Comparison of ENCODE assay signal across 7 mouse cellular contexts in the genomic region with DNA sequence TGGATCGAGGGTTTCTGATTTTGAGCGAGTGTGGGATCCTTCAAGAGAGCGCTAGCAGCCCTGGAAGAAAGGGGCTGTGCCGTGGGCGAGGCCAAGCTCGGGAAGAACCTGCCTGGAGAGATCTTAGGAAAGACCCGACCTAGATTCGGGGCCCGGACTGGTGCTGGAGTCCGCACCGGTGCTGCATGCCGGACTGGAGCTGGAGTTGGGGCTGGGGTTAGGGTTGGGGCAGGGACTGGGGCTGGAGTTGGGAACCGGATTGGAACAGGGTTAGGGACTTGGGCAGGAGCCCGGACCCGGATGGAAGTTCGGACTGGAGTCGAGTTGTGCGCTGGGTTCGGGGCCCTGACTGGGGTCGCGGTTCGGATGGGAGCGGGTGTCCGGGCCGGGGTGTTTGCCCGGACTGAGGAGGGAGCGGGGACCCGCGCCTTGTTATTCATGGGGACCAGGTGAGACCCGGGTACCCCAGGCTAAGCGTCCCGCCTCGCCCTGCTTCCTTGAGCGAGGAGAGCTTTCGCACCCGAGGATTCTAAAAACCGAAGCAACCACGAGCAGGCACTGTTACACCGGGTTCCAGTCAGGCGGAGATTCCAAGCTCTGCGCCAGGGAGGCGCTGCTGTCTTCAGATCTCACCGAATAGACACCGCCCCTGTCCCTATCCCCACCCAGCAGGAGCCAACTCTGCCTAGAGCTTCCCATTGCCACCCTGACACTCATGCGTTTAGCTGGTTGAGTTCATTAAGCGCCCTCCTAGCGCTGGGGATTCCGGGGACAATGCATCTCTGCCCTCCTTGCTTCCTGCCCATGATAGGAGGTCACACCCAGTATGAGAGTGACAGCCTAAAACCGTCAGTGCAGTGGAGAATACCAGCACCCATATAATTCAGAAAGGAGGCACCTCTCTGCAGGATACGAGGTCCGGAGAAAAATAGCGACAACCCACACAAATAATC. TPM values are rescaled to one million over a fixed set of nuclear protein-coding genes. Genes with fewer than 3 reads are reported as not detected.
DNase-seq lines count a peak whose midpoint lies in the region; ATAC-seq lines count a peak whose summit lies in the region.

A gene (minus strand): TSS at position 549 of the 953 bp plus-strand sequence.

- H3K36me3 ChIP-seq in forebrain, embryonic 11.5 days (ENCODE audit: control insufficient read depth, insufficient read depth, low read length) = no peaks in the 10 kb centered on the region
- H3K36me3 ChIP-seq in limb, embryonic 12.5 days = no peaks in the 10 kb centered on the region

- WGBS in forebrain, embryonic 11.5 days = 1% methylated on average over 52 of the region's 52 CpGs
- 2% methylated on average over 52 of the region's 52 CpGs for WGBS in limb, embryonic 12.5 days

- H3K4me2 ChIP-seq in forebrain, embryonic 11.5 days (ENCODE audit: low read depth, low read length, severe bottlenecking) = peak within 1 kb of the TSS; percentile 45
- peak within 1 kb of the TSS; percentile 53 for H3K4me2 ChIP-seq in limb, embryonic 12.5 days

- H3K27me3 ChIP-seq in forebrain, embryonic 11.5 days (ENCODE audit: control insufficient read depth, insufficient read depth, low read length) = peaks cover 61% of the 10 kb centered on the region
- H3K27me3 ChIP-seq in limb, embryonic 12.5 days = peaks cover 93% of the 10 kb centered on the region

- no peak within 1 kb of the TSS for H3K27ac ChIP-seq in forebrain, embryonic 11.5 days (ENCODE audit: low read depth, low read length)
- no peak within 1 kb of the TSS for H3K27ac ChIP-seq in limb, embryonic 12.5 days

- DNase-seq in layer of hippocampus, adult 9-11 months = peak; percentile 31
- DNase-seq in layer of hippocampus, adult 11-12 months (ENCODE audit: low spot score) = no peak
- DNase-seq in cerebellum, postnatal 10 days = peak; percentile 83 to 85
- DNase-seq in forebrain, embryonic 11.5 days (ENCODE audit: low spot score) = peak; percentile 65
- peak; percentile 65 for DNase-seq in retina, embryonic 14.5 days (ENCODE audit: low spot score)
- no peak for DNase-seq in gastrocnemius, postnatal 14 days

- no peaks in the 10 kb centered on the region for H3K9me3 ChIP-seq in forebrain, embryonic 11.5 days (ENCODE audit: control insufficient read depth, low read length)
- H3K9me3 ChIP-seq in limb, embryonic 12.5 days = no peaks in the 10 kb centered on the region

- intact Hi-C loops in gastrocnemius, postnatal 14 days (cut with DNase I; ENCODE audit: low total_unique reads) = no loop called here

- H3K9ac ChIP-seq in forebrain, embryonic 11.5 days (ENCODE audit: low read length) = peak within 1 kb of the TSS; percentile 39
- peak within 1 kb of the TSS; percentile 40; the same call in 1 of the 2 replicates for H3K9ac ChIP-seq in limb, embryonic 12.5 days (replicated peaks)

- ATAC-seq in forebrain, embryonic 11.5 days (replicated peaks; ENCODE audit: low FRiP score) = peak; percentile 51
- ATAC-seq in limb, embryonic 12.5 days (ENCODE audit: insufficient number of reproducible peaks, insufficient read depth, low FRiP score, low TSS enrichment, low read depth) = no peak

- peaks cover 6% of the 10 kb centered on the region for H3K4me1 ChIP-seq in forebrain, embryonic 11.5 days (replicated peaks; ENCODE audit: control insufficient read depth, insufficient read depth, low read length)
- H3K4me1 ChIP-seq in limb, embryonic 12.5 days (replicated peaks) = peaks cover 15% of the 10 kb centered on the region

- peak within 1 kb of the TSS; percentile 19 for H3K4me3 ChIP-seq in forebrain, embryonic 11.5 days (ENCODE audit: low read depth, low read length)
- H3K4me3 ChIP-seq in limb, embryonic 12.5 days (replicated peaks) = peak within 1 kb of the TSS; percentile 31

RNA-seq across cellular contexts. Expression of the gene that starts here (rescaled TPM):
- polyA plus RNA-seq in forebrain, embryonic 11.5 days (2014; fragmentation: Nextera tagmentation; extraction: Ambion mirVana) = 0.24 TPM in 1 of 2 replicates, not detected in the other
- not detected in 2 replicates for polyA plus RNA-seq in limb, embryonic 12.5 days (2016; fragmentation: Nextera tagmentation; extraction: Ambion mirVana)
- not detected for total RNA-seq in gastrocnemius, postnatal 14 days (2021)

Comparison
In these comparisons a context has a peak if more than half of its experiments do, and no peak if none do; other contexts are left out.
1. DNase-seq: peak in layer of hippocampus, adult 9-11 months (single experiment), cerebellum, postnatal 10 days (2 of 2) and retina, embryonic 14.5 days (single experiment); none in layer of hippocampus, adult 11-12 months (single experiment) and gastrocnemius, postnatal 14 days (single experiment).
2. Peak in DNase-seq, ATAC-seq, H3K4me3 ChIP-seq, H3K9ac ChIP-seq and H3K4me2 ChIP-seq in forebrain, embryonic 11.5 days; RNA of the gene not detected or under 1 TPM.